Mouse (Mus musculus): ENCODE data around the gene Agxt2. TPM values are rescaled to one million over a fixed set of nuclear protein-coding genes. Genes with fewer than 3 reads are reported as not detected.

The Agxt2 gene
- polyA plus RNA-seq, 1 experiment from 2014 or later = not detected

- no peaks in the 10 kb centered on the region for H3K4me1 ChIP-seq
- H3K27ac ChIP-seq = no peak overlapping the region
- H3K9me3 ChIP-seq = no peaks in the 10 kb centered on the region
- 84% methylated on average over 6 of the region's 6 CpGs for WGBS
- no peak overlapping the region for H3K9ac ChIP-seq
- no peaks in the 10 kb centered on the region for H3K27me3 ChIP-seq (replicated peaks)
- H3K4me2 ChIP-seq (replicated peaks) = no peak overlapping the region
- H3K36me3 ChIP-seq = peaks cover 15% of the 10 kb centered on the region
- ATAC-seq (ENCODE audit: low FRiP score, low read depth) = no peak
- H3K4me3 ChIP-seq = no peak overlapping the region
Observed at GRCm38 (mm10) chr15:10439963-10440362, 81.6 kb downstream of the Agxt2 start.

GRCm38 (mm10) chr15:10441493-10441892, 83.2 kb downstream of the Agxt2 start:
- no peak overlapping the region for H3K4me3 ChIP-seq
- H3K9me3 ChIP-seq = no peaks in the 10 kb centered on the region
- no peak overlapping the region for H3K4me2 ChIP-seq (replicated peaks)
- H3K4me1 ChIP-seq = no peaks in the 10 kb centered on the region
- 92% methylated on average over 9 of the region's 9 CpGs for WGBS
- no peak overlapping the region for H3K27ac ChIP-seq
- ATAC-seq (ENCODE audit: low FRiP score, low read depth) = no peak
- H3K27me3 ChIP-seq (replicated peaks) = no peaks in the 10 kb centered on the region
- H3K36me3 ChIP-seq = peaks cover 21% of the 10 kb centered on the region
- H3K9ac ChIP-seq = no peak overlapping the region

GRCm38 (mm10) chr15:10442275-10442674, 83.9 kb downstream of the Agxt2 start:
- H3K4me1 ChIP-seq = no peaks in the 10 kb centered on the region
- no peak for ATAC-seq (ENCODE audit: low FRiP score, low read depth)
- no peak overlapping the region for H3K4me3 ChIP-seq
- H3K4me2 ChIP-seq (replicated peaks) = no peak overlapping the region
- no peaks in the 10 kb centered on the region for H3K9me3 ChIP-seq
- no peak overlapping the region for H3K9ac ChIP-seq
- WGBS = 90% methylated on average over 1 of the region's 1 CpGs
- H3K27me3 ChIP-seq (replicated peaks) = no peaks in the 10 kb centered on the region
- H3K27ac ChIP-seq = no peak overlapping the region
- H3K36me3 ChIP-seq = peaks cover 21% of the 10 kb centered on the region

GRCm38 (mm10) chr15:10447102-10447501, 88.8 kb downstream of the Agxt2 start:
- no peak overlapping the region for H3K4me2 ChIP-seq (replicated peaks)
- H3K27ac ChIP-seq = no peak overlapping the region
- H3K9ac ChIP-seq = no peak overlapping the region
- H3K27me3 ChIP-seq (replicated peaks) = no peaks in the 10 kb centered on the region
- ATAC-seq (ENCODE audit: low FRiP score, low read depth) = no peak
- 88% methylated on average over 3 of the region's 3 CpGs for WGBS
- peaks cover 37% of the 10 kb centered on the region for H3K36me3 ChIP-seq
- no peak overlapping the region for H3K4me3 ChIP-seq
- no peaks in the 10 kb centered on the region for H3K9me3 ChIP-seq
- no peaks in the 10 kb centered on the region for H3K4me1 ChIP-seq

Other genes starting within 250 kb of the Agxt2 start
- 0.14 and 0.37 TPM in 2 replicates for gene Prlr, start 181.3 kb upstream of the Agxt2 start, polyA plus RNA-seq (2016; fragmentation: Nextera tagmentation; extraction: Ambion mirVana)
- gene Gm21973, start 33.2 kb upstream of the Agxt2 start, polyA plus RNA-seq (2016; fragmentation: Nextera tagmentation; extraction: Ambion mirVana) = not detected in 2 replicates
- gene Dnajc21, start 112.0 kb downstream of the Agxt2 start, polyA plus RNA-seq (2016; fragmentation: Nextera tagmentation; extraction: Ambion mirVana) = 14.1 and 15.7 TPM in 2 replicates
- 100 and 101 TPM in 2 replicates for gene Brix1, start 127.4 kb downstream of the Agxt2 start, polyA plus RNA-seq (2016; fragmentation: Nextera tagmentation; extraction: Ambion mirVana)
- gene Rad1, start 127.5 kb downstream of the Agxt2 start, polyA plus RNA-seq (2016; fragmentation: Nextera tagmentation; extraction: Ambion mirVana) = 37.6 and 38.3 TPM in 2 replicates
- not detected in 2 replicates for gene Ttc23l, start 200.1 kb downstream of the Agxt2 start, polyA plus RNA-seq (2016; fragmentation: Nextera tagmentation; extraction: Ambion mirVana)